Mouse (Mus musculus): Measurements from ENCODE around the gene St7l.

DNA sequence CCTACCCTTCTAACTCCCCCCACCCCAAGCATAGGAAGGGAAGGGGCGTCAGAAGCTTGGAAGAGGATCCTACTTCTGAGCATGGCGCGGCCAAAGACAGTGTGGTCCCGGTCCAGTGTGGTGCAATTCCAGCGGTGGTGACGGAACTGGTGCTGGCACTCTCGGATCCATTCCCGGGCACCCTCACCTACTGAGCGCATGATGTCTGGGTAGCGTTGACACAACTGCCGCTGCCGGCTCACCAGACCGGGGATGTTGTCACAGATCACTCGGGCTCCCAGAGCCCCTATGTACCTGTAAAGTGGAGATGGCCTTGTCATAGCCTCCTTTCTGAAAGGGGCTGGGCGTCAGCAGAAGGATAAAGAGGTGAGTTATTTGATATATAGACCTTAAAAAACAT lies 90.7 kb downstream of the St7l start:
- TF ChIP-seq CTCF (conservative IDR thresholded peaks at IDR 0.05; ENCODE audit: low read length) = no peak
- no peak for TF ChIP-seq POU5F1 (IDR thresholded peaks at IDR 0.05; ENCODE audit: borderline replicate concordance, low read length)
